Mouse (Mus musculus) midbrain, embryonic 14.5 days (tissue): ENCODE results near the gene Tmed4. TPM values are rescaled to one million over a fixed set of nuclear protein-coding genes. Genes with fewer than 3 reads are reported as not detected.
A peak's percentile ranks its signal among the peaks of the same experiment; 100 is the strongest.

Experiments used
- ATAC-seq: fragments of 200-750 bp; cut with Nextera tagmentation; 2 replicates; pipeline ENCODE4 v1.8.0; 2017; ENCODE audit warnings: moderate number of reproducible peaks, moderate library complexity; ENCODE audit not compliant: low FRiP score, low TSS enrichment
- DNase-seq: peaks from one replicate; pipeline ENCODE4 v3.0.0-alpha.2; 2015
- H3K27ac ChIP-seq: fragments of 300-500 bp; sonication (generic); replicated peaks from 2 replicates; pipeline ENCODE4 v1.5.1; 2014; ENCODE audit warnings: mild to moderate bottlenecking, low read depth, low read length, moderate library complexity
- H3K27me3 ChIP-seq: fragments of 300-500 bp; sonication (generic); 2 replicates; pipeline ENCODE4 v1.6.1; 2014; ENCODE audit warnings: low read length, control low read depth, mixed read lengths; ENCODE audit not compliant: control insufficient read depth, insufficient read depth
- H3K36me3 ChIP-seq: fragments of 300-500 bp; sonication (generic); 2 replicates; pipeline ENCODE4 v1.6.1; 2014; ENCODE audit warnings: low read length, control low read depth; ENCODE audit not compliant: control insufficient read depth, insufficient read depth
- H3K4me1 ChIP-seq: fragments of 300-500 bp; sonication (generic); 2 replicates; pipeline ENCODE4 v1.6.1; 2014; ENCODE audit warnings: mild to moderate bottlenecking, antibody characterized with exemption, low read length, control low read depth; ENCODE audit not compliant: control insufficient read depth, insufficient read depth
- H3K4me2 ChIP-seq: fragments of 300-500 bp; sonication (generic); 2 replicates; pipeline ENCODE4 v1.6.1; 2014; ENCODE audit warnings: mild to moderate bottlenecking, low read length, moderate library complexity
- H3K4me3 ChIP-seq: fragments of 300-500 bp; sonication (generic); replicated peaks from 2 replicates; pipeline ENCODE4 v1.5.1; 2014; ENCODE audit warnings: low read depth, low read length
- H3K9ac ChIP-seq: fragments of 300-500 bp; sonication (generic); replicated peaks from 2 replicates; pipeline ENCODE4 v1.6.1; 2014; ENCODE audit warnings: mild to moderate bottlenecking, low read length, moderate library complexity
- H3K9me3 ChIP-seq: fragments of 300-500 bp; sonication (generic); 2 replicates; pipeline ENCODE4 v1.6.1; 2016; ENCODE audit warnings: low read length, control low read depth, mixed read lengths; ENCODE audit not compliant: control insufficient read depth
- WGBS: fragments of 180-500 bp; shearing (Covaris S2); extraction: QIAGEN DNeasy Blood & Tissue Kit; methylation state at CpG from one replicate; pipeline ENCODE4 v1.1.7; 2014; 5-methylcytosine and 5-hydroxymethylcytosine counted together
- polyA plus RNA-seq: library from polyadenylated mRNA; unstranded; fragments of >200 nt; fragmentation: Nextera tagmentation; extraction: Ambion mirVana; gene quantifications from 2 replicates; pipeline ENCODE4 v1.2.1, GENCODE M21; 2014

Tmed4 gene
- polyA plus RNA-seq, 1 experiment from 2014 or later, result 140 TPM

GRCm38 (mm10) chr11:6290883-6291282 is 16.2 kb upstream of the Tmed4 start:
- no peaks in the 10 kb centered on the region for H3K9me3 ChIP-seq
- DNase-seq, result no peak
- peaks cover 4% of the 10 kb centered on the region for H3K4me1 ChIP-seq
- peak overlapping the region; percentile 91; the same call in 1 of the 2 replicates for H3K27ac ChIP-seq
- H3K36me3 ChIP-seq, result no peaks in the 10 kb centered on the region
- H3K27me3 ChIP-seq, result no peaks in the 10 kb centered on the region
- H3K4me2 ChIP-seq, result peak overlapping the region; percentile 72
- peak overlapping the region; percentile 64; the same call in 1 of the 2 replicates for H3K9ac ChIP-seq
- WGBS, result 22% methylated on average over 3 of the region's 3 CpGs
- peak overlapping the region; percentile 80 for H3K4me3 ChIP-seq
- ATAC-seq, result no peak

GRCm38 (mm10) chr11:6290138-6290537 is 15.5 kb upstream of the Tmed4 start:
- Histone ChIP-seq H3K4me2 (no peak overlapping the region), H3K36me3 (no peaks in the 10 kb centered on the region), H3K27ac (no peak overlapping the region), H3K9me3 (no peaks in the 10 kb centered on the region), H3K4me3 (no peak overlapping the region), H3K27me3 (no peaks in the 10 kb centered on the region), H3K9ac (no peak overlapping the region), H3K4me1 (peaks cover 4% of the 10 kb centered on the region)
- no peak for ATAC-seq
- no peak for DNase-seq
- 96% methylated on average over 3 of the region's 3 CpGs for WGBS

DNA sequence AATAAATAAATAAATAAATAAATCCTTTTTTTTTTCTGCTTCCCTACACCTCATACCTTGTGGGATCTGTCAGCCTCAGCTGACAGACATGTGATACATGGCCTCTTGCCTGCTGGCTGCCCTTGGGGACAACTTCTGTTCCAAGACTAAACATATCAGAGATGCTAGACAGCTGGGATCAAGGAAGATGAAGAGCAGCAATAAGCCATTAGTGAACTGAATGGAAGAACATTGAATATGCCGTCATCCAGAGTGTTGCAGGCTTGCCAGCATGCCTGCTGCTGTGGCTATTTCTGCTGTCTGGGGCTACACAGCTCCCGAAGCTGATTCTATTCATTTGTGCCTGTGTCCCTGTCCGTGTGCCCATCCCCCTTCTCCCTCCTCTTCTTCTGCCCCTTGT is 8.3 kb upstream of the Tmed4 start:
- Histone ChIP-seq H3K9ac (no peak overlapping the region), H3K4me1 (no peaks in the 10 kb centered on the region), H3K4me3 (no peak overlapping the region), H3K9me3 (no peaks in the 10 kb centered on the region), H3K36me3 (no peaks in the 10 kb centered on the region), H3K27ac (no peak overlapping the region), H3K27me3 (no peaks in the 10 kb centered on the region), H3K4me2 (no peak overlapping the region)
- no peak for DNase-seq
- 80% methylated on average over 3 of the region's 3 CpGs for WGBS
- ATAC-seq, result no peak

- H3K36me3 ChIP-seq, result peaks cover 13% of the 10 kb centered on the region
- 89% methylated on average over 3 of the region's 3 CpGs for WGBS
- no peak for DNase-seq
Observed at GRCm38 (mm10) chr11:6276466-6276865, 1.8 kb upstream of the Tmed4 start.

DNA sequence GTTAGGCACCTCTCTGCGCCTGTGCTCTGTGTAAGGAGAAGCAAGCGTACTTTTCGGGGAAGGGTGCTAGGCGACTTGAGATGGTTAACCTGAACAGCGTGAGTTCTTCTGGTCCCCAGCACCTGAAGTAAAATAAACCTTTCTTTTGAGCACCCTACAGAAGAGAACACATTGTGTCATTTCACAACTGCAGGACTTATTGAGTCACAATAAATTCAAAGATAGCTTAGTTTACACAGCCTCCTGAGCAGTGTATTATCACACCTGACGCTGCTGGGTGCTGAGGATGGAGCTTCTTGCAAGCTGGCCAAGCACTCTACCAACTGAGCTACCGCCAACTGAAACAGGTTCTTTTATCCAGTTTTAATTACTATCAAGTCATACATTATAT is 419 bp upstream of the Tmed4 start:
- H3K27me3 ChIP-seq, result no peaks in the 10 kb centered on the region
- H3K9me3 ChIP-seq, result no peaks in the 10 kb centered on the region
- H3K27ac ChIP-seq, result peak overlapping the region; percentile 91
- no peak; the same call in 1 of the 2 replicates for ATAC-seq
- DNase-seq, result no peak
- H3K4me1 ChIP-seq, result peaks cover 17% of the 10 kb centered on the region
- H3K4me3 ChIP-seq, result peak overlapping the region; percentile 99
- H3K4me2 ChIP-seq, result peak overlapping the region; percentile 93
- WGBS, result 25% methylated on average over 7 of the region's 7 CpGs
- peak overlapping the region; percentile 96 for H3K9ac ChIP-seq
- peaks cover 25% of the 10 kb centered on the region for H3K36me3 ChIP-seq

More at GRCm38 (mm10) chr11:6276466-6276865, 1.8 kb upstream of the Tmed4 start:
- no peaks in the 10 kb centered on the region for H3K9me3 ChIP-seq
- no peaks in the 10 kb centered on the region for H3K27me3 ChIP-seq
- no peak for ATAC-seq
- no peak overlapping the region for H3K4me2 ChIP-seq
- no peak overlapping the region for H3K27ac ChIP-seq
- no peak overlapping the region for H3K9ac ChIP-seq
- H3K4me3 ChIP-seq, result no peak overlapping the region
- peaks cover 17% of the 10 kb centered on the region for H3K4me1 ChIP-seq

DNA sequence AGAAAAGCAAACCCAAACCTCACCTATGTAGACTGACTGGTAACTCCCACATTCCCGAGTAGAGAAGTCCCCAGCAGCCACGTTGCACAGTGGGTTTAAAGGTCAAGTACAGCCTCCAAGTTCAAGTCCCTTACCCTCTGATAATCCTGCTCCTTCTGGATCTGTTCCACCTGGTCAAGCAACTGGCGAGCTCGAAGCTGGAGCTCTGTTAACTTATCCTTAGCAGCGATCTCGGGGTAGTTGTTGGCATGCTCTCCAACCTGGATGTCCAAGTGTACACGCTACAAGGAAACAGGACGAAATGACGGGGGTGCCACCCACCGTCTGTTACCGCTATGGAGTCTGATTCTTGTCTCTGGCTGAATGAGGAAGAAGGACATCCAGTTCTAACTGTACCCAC is 1.1 kb downstream of the Tmed4 start:
- Histone ChIP-seq H3K27me3 (no peaks in the 10 kb centered on the region), H3K4me1 (peaks cover 18% of the 10 kb centered on the region), H3K27ac (no peak overlapping the region), H3K4me2 (peak overlapping the region; percentile 93), H3K36me3 (peaks cover 33% of the 10 kb centered on the region), H3K9me3 (no peaks in the 10 kb centered on the region), H3K4me3 (peak overlapping the region; percentile 99), H3K9ac (peak overlapping the region; percentile 96)
- ATAC-seq (no peak), DNase-seq (no peak)
- 64% methylated on average over 11 of the region's 11 CpGs for WGBS

DNA sequence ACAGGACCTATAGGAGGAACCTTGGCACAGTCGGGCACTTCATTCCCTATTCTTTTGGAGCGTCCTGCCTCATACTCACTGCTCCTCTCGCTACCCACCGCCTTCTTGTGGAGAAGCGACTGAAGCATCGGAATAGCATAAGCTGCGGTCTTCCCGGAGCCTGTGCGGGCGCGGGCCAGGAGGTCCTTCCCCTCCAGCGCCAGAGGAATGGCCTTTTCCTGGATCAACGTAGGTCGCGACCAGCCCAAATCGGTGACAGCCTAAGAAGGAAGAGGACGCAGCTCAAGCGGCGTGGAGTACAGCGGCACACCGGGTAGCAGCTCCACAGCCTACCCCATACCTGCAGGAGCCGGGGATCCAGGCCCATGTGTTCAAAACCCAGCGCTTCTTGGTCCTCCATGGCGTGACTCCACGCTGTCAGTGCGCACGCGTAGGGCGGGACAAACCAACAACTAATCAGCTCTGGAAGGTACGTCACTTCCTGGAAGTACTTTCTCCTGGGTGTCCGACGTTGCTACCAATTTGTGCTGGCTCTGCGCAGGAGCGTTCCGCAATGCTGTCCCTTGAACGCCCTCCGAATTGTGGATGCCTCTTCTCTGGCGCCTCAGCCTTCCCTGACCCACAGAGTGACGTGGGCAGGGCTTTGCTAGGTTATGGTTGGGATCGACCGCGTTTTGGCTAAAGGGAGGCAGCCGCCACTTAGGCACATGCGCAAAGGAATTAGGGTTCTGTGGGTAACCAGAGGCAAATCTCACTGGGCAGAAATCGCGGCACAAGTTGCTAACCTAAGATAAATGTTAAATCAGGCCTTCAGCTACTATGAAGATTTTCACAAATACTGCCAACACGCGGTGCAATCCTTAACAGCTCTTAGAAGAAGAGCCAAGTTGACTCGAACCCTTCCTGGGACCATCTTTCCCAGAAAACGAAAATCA is 7.1 kb downstream of the Tmed4 start, which contains the start of gene Ddx56:
Gene Ddx56 (minus strand): TSS at position 453 of the 935 bp plus-strand sequence.
- H3K27me3 ChIP-seq, result no peaks in the 10 kb centered on the region
- peaks cover 70% of the 10 kb centered on the region for H3K36me3 ChIP-seq
- DNase-seq, result peak; percentile 98
- H3K4me3 ChIP-seq, result peak within 1 kb of the TSS; percentile 96
- H3K9me3 ChIP-seq, result no peaks in the 10 kb centered on the region
- H3K9ac ChIP-seq, result peak within 1 kb of the TSS; percentile 75
- H3K27ac ChIP-seq, result peak within 1 kb of the TSS; percentile 95
- peak; percentile 95 for ATAC-seq
- peak within 1 kb of the TSS; percentile 95 for H3K4me2 ChIP-seq
- H3K4me1 ChIP-seq, result peaks cover 16% of the 10 kb centered on the region
- WGBS, result 2% methylated on average over 50 of the region's 50 CpGs

- Histone ChIP-seq H3K27me3 (no peaks in the 10 kb centered on the region), H3K4me2 (peak overlapping the region; percentile 95), H3K9me3 (no peaks in the 10 kb centered on the region), H3K4me3 (peak overlapping the region; percentile 96), H3K36me3 (peaks cover 69% of the 10 kb centered on the region), H3K27ac (no peak overlapping the region), H3K4me1 (peaks cover 11% of the 10 kb centered on the region), H3K9ac (peak overlapping the region; percentile 75)
- ATAC-seq (no peak), DNase-seq (no peak)
- WGBS, result 74% methylated on average over 9 of the region's 9 CpGs
Observed at GRCm38 (mm10) chr11:6266621-6267020, 8.0 kb downstream of the Tmed4 start.
